Mouse (Mus musculus) liver, adult 2 months (tissue): ENCODE data around the gene Lpp. TPM values are rescaled to one million over a fixed set of nuclear protein-coding genes. Genes with fewer than 3 reads are reported as not detected.

ENCODE experiments used
- DNase-seq: peaks from one replicate; pipeline ENCODE4 v3.0.0-alpha.2; 2011; ENCODE audit warnings: low read depth, low spot score; ENCODE audit errors: extremely low read depth
- H3K27ac ChIP-seq: fragments of 200-500 bp; replicated peaks from 2 replicates; pipeline ENCODE4 v1.5.1; 2012; ENCODE audit warnings: low read depth, mild to moderate bottlenecking, control low read depth, inconsistent platforms, low read length; ENCODE audit not compliant: insufficient read depth
- H3K27me3 ChIP-seq: fragments of 200-500 bp; 2 replicates; pipeline ENCODE4 v1.6.1; 2012; ENCODE audit warnings: mild to moderate bottlenecking, moderate library complexity, low read length, inconsistent platforms; ENCODE audit not compliant: control insufficient read depth, insufficient read depth
- H3K36me3 ChIP-seq: fragments of 200-500 bp; 2 replicates; pipeline ENCODE4 v1.6.1; 2012; ENCODE audit warnings: low read length, inconsistent platforms; ENCODE audit not compliant: control insufficient read depth, insufficient read depth
- H3K4me1 ChIP-seq: fragments of 200-500 bp; 2 replicates; pipeline ENCODE4 v1.6.1; 2011; ENCODE audit warnings: low read length; ENCODE audit not compliant: control insufficient read depth, insufficient read depth
- H3K4me3 ChIP-seq: fragments of 200-500 bp; 2 replicates; pipeline ENCODE4 v1.5.1; 2011; ENCODE audit warnings: low read depth, mild to moderate bottlenecking, control low read depth, low read length, moderate library complexity; ENCODE audit not compliant: insufficient read depth
- H3K79me2 ChIP-seq: fragments of 200-500 bp; 2 replicates; pipeline ENCODE4 v1.6.1; 2012; ENCODE audit warnings: inconsistent platforms, mild to moderate bottlenecking, low read length, moderate library complexity; ENCODE audit not compliant: control insufficient read depth, insufficient read depth
- H3K9ac ChIP-seq: fragments of 200-500 bp; 2 replicates; pipeline ENCODE4 v1.6.1; 2012; ENCODE audit warnings: low read depth, mild to moderate bottlenecking, control low read depth, inconsistent platforms, low read length
- CTCF ChIP-seq: fragments of 200-500 bp; IDR thresholded peaks from 2 replicates; pipeline ENCODE4 v1.5.1; 2011; ENCODE audit warnings: low read depth, low read length, control low read depth
- POLR2A ChIP-seq: fragments of 200-500 bp; IDR thresholded peaks from 2 replicates; pipeline ENCODE4 v1.6.1; 2011; ENCODE audit warnings: low read length, control low read depth; ENCODE audit not compliant: insufficient read depth; ENCODE audit errors: extremely low read depth
- WGBS: fragments of 180-500 bp; shearing (Covaris S2); methylation state at CpG from one replicate; pipeline ENCODE4 v1.1.7; 2018; 5-methylcytosine and 5-hydroxymethylcytosine counted together
- polyA plus RNA-seq: library from polyadenylated mRNA; depleted of rRNA; stranded (reverse); fragments of >200 nt; gene quantifications from 2 replicates; pipeline ENCODE4 v1.2.3, GENCODE M21; 2012
- total RNA-seq: library from RNA; depleted of rRNA; stranded (reverse); fragments of >200 nt; gene quantifications from 2 replicates; pipeline ENCODE4 v1.2.3, GENCODE M21; 2014

Gene Lpp
- total and polyA plus RNA-seq, 2 experiments = 7.5 to 23.0 TPM

- H3K4me1 ChIP-seq = no peaks in the 10 kb centered on the region
- H3K36me3 ChIP-seq = no peaks in the 10 kb centered on the region
- 83% methylated on average over 1 of the region's 1 CpGs for whole genome bisulfite sequencing
- H3K27ac ChIP-seq = no peak overlapping the region
- H3K9ac ChIP-seq = no peak overlapping the region
- DNase-seq = no peak
- TF ChIP-seq POLR2A (no peak), CTCF (no peak)
- H3K79me2 ChIP-seq = no peaks in the 10 kb centered on the region
- H3K4me3 ChIP-seq = no peak overlapping the region
- H3K27me3 ChIP-seq = no peaks in the 10 kb centered on the region
Measured at GRCm38 (mm10) chr16:24947485-24947884, 554.2 kb downstream of the Lpp start.

GRCm38 (mm10) chr16:24948091-24948690 lies 554.9 kb downstream of the Lpp start:
- Histone ChIP-seq H3K36me3 (no peaks in the 10 kb centered on the region), H3K9ac (no peak overlapping the region), H3K4me1 (no peaks in the 10 kb centered on the region), H3K4me3 (no peak overlapping the region), H3K27me3 (no peaks in the 10 kb centered on the region), H3K27ac (no peak overlapping the region), H3K79me2 (no peaks in the 10 kb centered on the region)
- DNase-seq = no peak
- TF ChIP-seq CTCF (no peak), POLR2A (no peak)
- 74% methylated on average over 3 of the region's 3 CpGs for WGBS

GRCm38 (mm10) chr16:24949265-24949664 lies 556.0 kb downstream of the Lpp start:
- Histone ChIP-seq H3K27ac (no peak overlapping the region), H3K36me3 (no peaks in the 10 kb centered on the region), H3K4me1 (no peaks in the 10 kb centered on the region), H3K4me3 (no peak overlapping the region), H3K27me3 (no peaks in the 10 kb centered on the region), H3K79me2 (no peaks in the 10 kb centered on the region), H3K9ac (no peak overlapping the region)
- 96% methylated on average over 3 of the region's 3 CpGs for WGBS
- DNase-seq = peak; percentile 27
- TF ChIP-seq CTCF (no peak), POLR2A (no peak)

- Histone ChIP-seq H3K9ac (no peak overlapping the region), H3K27me3 (no peaks in the 10 kb centered on the region), H3K4me1 (no peaks in the 10 kb centered on the region), H3K4me3 (no peak overlapping the region), H3K79me2 (no peaks in the 10 kb centered on the region), H3K36me3 (no peaks in the 10 kb centered on the region), H3K27ac (no peak overlapping the region)
- no peak for DNase-seq
- no peak for TF ChIP-seq CTCF
- no peak for TF ChIP-seq POLR2A
- 88% methylated on average over 6 of the region's 6 CpGs for WGBS
Measured at GRCm38 (mm10) chr16:24950112-24950743, 556.9 kb downstream of the Lpp start.

- no peak for TF ChIP-seq CTCF
- TF ChIP-seq POLR2A = no peak
- H3K27me3 ChIP-seq = no peaks in the 10 kb centered on the region
- H3K4me1 ChIP-seq = no peaks in the 10 kb centered on the region
- 71% methylated on average over 5 of the region's 5 CpGs for WGBS
- no peaks in the 10 kb centered on the region for H3K79me2 ChIP-seq
- H3K36me3 ChIP-seq = no peaks in the 10 kb centered on the region
- H3K27ac ChIP-seq = no peak overlapping the region
- H3K4me3 ChIP-seq = no peak overlapping the region
- DNase-seq = no peak
- no peak overlapping the region for H3K9ac ChIP-seq
Measured at GRCm38 (mm10) chr16:24951909-24952308, 558.6 kb downstream of the Lpp start.

GRCm38 (mm10) chr16:24955054-24955453 lies 561.7 kb downstream of the Lpp start:
- no peak for DNase-seq
- Histone ChIP-seq H3K27me3 (no peaks in the 10 kb centered on the region), H3K4me3 (no peak overlapping the region), H3K36me3 (no peaks in the 10 kb centered on the region), H3K4me1 (no peaks in the 10 kb centered on the region), H3K27ac (no peak overlapping the region), H3K79me2 (no peaks in the 10 kb centered on the region), H3K9ac (no peak overlapping the region)
- TF ChIP-seq POLR2A (no peak), CTCF (no peak)
- 97% methylated on average over 7 of the region's 7 CpGs for WGBS
